Mouse (Mus musculus): ENCODE data around the gene Gm572. TPM values are rescaled to one million over a fixed set of nuclear protein-coding genes. Genes with fewer than 3 reads are reported as not detected.

Gm572 gene
- polyA plus RNA-seq, 1 experiment from 2014 or later, result not detected

GRCm38 (mm10) chr4:148676188-148676960 lies 33.3 kb downstream of the Gm572 start:
- 31% methylated on average over 16 of the region's 16 CpGs for WGBS
- no peaks in the 10 kb centered on the region for H3K36me3 ChIP-seq
- peak overlapping the region; percentile 11; the same call in 1 of the 2 replicates for H3K4me2 ChIP-seq (replicated peaks)
- H3K27ac ChIP-seq, result peak overlapping the region; percentile 23; the same call in 1 of the 2 replicates
- H3K9me3 ChIP-seq, result no peaks in the 10 kb centered on the region
- no peak overlapping the region for H3K4me3 ChIP-seq (replicated peaks)
- no peak overlapping the region for H3K9ac ChIP-seq
- H3K4me1 ChIP-seq (replicated peaks), result peaks cover 35% of the 10 kb centered on the region
- no peaks in the 10 kb centered on the region for H3K27me3 ChIP-seq (replicated peaks)
- ATAC-seq, result peak; percentile 61

GRCm38 (mm10) chr4:148676961-148677637 lies 34.0 kb downstream of the Gm572 start:
- 41% methylated on average over 20 of the region's 20 CpGs for WGBS
- Histone ChIP-seq H3K4me1 (replicated peaks) (peaks cover 36% of the 10 kb centered on the region), H3K4me3 (replicated peaks) (no peak overlapping the region), H3K9ac (no peak overlapping the region), H3K9me3 (no peaks in the 10 kb centered on the region), H3K36me3 (no peaks in the 10 kb centered on the region), H3K4me2 (replicated peaks) (no peak overlapping the region; the same call in 1 of the 2 replicates), H3K27ac (no peak overlapping the region), H3K27me3 (replicated peaks) (no peaks in the 10 kb centered on the region)
- ATAC-seq, result no peak

- Histone ChIP-seq H3K27ac (no peak overlapping the region), H3K27me3 (replicated peaks) (no peaks in the 10 kb centered on the region), H3K9ac (no peak overlapping the region), H3K36me3 (no peaks in the 10 kb centered on the region), H3K9me3 (no peaks in the 10 kb centered on the region), H3K4me3 (replicated peaks) (no peak overlapping the region), H3K4me2 (replicated peaks) (no peak overlapping the region), H3K4me1 (replicated peaks) (peaks cover 36% of the 10 kb centered on the region)
- WGBS, result 86% methylated on average over 7 of the region's 7 CpGs
- ATAC-seq, result no peak
Measured at GRCm38 (mm10) chr4:148678105-148678504, 35.0 kb downstream of the Gm572 start.

DNA sequence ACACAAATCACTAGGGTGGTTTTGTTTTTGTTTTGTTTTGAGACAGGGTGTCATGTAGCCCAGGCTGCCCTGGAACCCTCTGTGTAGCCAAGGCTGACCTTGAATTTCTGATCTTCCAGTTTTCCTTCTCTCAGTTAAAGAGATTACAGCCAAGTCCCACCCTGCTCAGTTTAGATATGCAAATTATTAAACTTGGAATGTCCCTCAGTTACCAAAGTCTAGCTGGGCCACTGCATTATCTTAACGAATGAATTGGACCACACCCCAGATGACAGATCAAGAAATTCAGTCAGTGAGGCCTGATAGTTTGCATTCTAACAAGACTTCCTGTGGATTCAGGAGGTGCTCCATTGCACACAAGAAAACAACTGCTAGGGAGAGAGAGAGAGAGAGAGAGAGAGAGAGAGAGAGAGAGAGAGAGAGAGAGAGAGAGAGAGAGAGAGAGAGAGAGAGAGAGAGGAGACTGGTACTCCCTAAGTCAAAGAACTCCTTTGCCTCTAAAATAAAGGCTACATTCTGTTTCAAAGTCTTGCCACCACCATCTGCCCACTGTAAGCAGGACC lies 37.5 kb downstream of the Gm572 start:
- Histone ChIP-seq H3K4me3 (replicated peaks) (no peak overlapping the region), H3K4me2 (replicated peaks) (no peak overlapping the region), H3K4me1 (replicated peaks) (peaks cover 30% of the 10 kb centered on the region), H3K27me3 (replicated peaks) (no peaks in the 10 kb centered on the region), H3K9ac (no peak overlapping the region), H3K9me3 (no peaks in the 10 kb centered on the region), H3K36me3 (no peaks in the 10 kb centered on the region), H3K27ac (0 out of 2 replicates have a peak overlapping the region, but pooled peaks have one; percentile 17)
- WGBS, result 56% methylated on average over 1 of the region's 1 CpGs
- peak; percentile 57 for ATAC-seq

DNA sequence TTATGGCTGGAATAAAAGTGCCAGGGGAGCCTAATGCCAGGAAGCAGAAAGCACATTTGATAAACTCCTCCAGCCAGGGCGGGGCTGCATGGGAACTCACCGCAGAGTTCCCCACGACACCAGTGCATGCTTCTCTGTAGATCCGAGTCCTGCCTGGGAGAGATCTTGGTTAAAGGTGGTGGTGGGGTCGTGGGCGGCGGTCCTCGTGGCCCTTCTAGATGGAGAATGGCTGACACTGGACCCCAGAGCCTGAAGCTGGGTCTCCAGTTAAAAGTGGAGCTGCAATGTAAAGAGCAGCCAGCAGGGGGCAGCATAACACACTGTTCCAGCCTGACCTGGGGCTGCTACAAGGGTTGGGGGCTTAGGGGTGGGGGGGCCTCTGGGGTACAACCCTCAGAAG lies 38.3 kb downstream of the Gm572 start:
- Histone ChIP-seq H3K27ac (no peak overlapping the region), H3K4me3 (replicated peaks) (no peak overlapping the region; the same call in 1 of the 2 replicates), H3K27me3 (replicated peaks) (no peaks in the 10 kb centered on the region), H3K4me2 (replicated peaks) (peak overlapping the region; percentile 51), H3K9me3 (no peaks in the 10 kb centered on the region), H3K36me3 (no peaks in the 10 kb centered on the region), H3K4me1 (replicated peaks) (peaks cover 27% of the 10 kb centered on the region), H3K9ac (no peak overlapping the region)
- 0 out of 2 replicates have a peak, but pooled peaks have one; percentile 15 for ATAC-seq
- WGBS, result 18% methylated on average over 8 of the region's 8 CpGs

GRCm38 (mm10) chr4:148682961-148683360 lies 39.8 kb downstream of the Gm572 start:
- Histone ChIP-seq H3K9me3 (no peaks in the 10 kb centered on the region), H3K4me2 (replicated peaks) (no peak overlapping the region), H3K4me3 (replicated peaks) (no peak overlapping the region), H3K27ac (no peak overlapping the region), H3K36me3 (no peaks in the 10 kb centered on the region), H3K9ac (no peak overlapping the region), H3K4me1 (replicated peaks) (peaks cover 22% of the 10 kb centered on the region), H3K27me3 (replicated peaks) (no peaks in the 10 kb centered on the region)
- no peak for ATAC-seq
- 93% methylated on average over 4 of the region's 4 CpGs for WGBS

GRCm38 (mm10) chr4:148683539-148683938 lies 40.4 kb downstream of the Gm572 start:
- H3K9me3 ChIP-seq, result no peaks in the 10 kb centered on the region
- H3K27me3 ChIP-seq (replicated peaks), result no peaks in the 10 kb centered on the region
- 64% methylated on average over 13 of the region's 13 CpGs for WGBS
- no peak overlapping the region for H3K4me3 ChIP-seq (replicated peaks)
- ATAC-seq, result no peak
- H3K4me2 ChIP-seq (replicated peaks), result no peak overlapping the region
- H3K9ac ChIP-seq, result no peak overlapping the region
- no peaks in the 10 kb centered on the region for H3K36me3 ChIP-seq
- no peak overlapping the region for H3K27ac ChIP-seq
- peaks cover 22% of the 10 kb centered on the region for H3K4me1 ChIP-seq (replicated peaks)

- 20% methylated on average over 14 of the region's 14 CpGs for WGBS
- Histone ChIP-seq H3K4me2 (replicated peaks) (peak overlapping the region; percentile 36; the same call in 1 of the 2 replicates), H3K9me3 (no peaks in the 10 kb centered on the region), H3K9ac (no peak overlapping the region; the same call in 1 of the 2 replicates), H3K27me3 (replicated peaks) (no peaks in the 10 kb centered on the region), H3K4me1 (replicated peaks) (peaks cover 15% of the 10 kb centered on the region), H3K4me3 (replicated peaks) (no peak overlapping the region), H3K36me3 (no peaks in the 10 kb centered on the region), H3K27ac (peak overlapping the region; percentile 54)
- ATAC-seq, result peak; percentile 66
Measured at GRCm38 (mm10) chr4:148686491-148686941, 43.4 kb downstream of the Gm572 start.

GRCm38 (mm10) chr4:148688091-148688490 lies 45.0 kb downstream of the Gm572 start:
- Histone ChIP-seq H3K27ac (no peak overlapping the region), H3K36me3 (no peaks in the 10 kb centered on the region), H3K4me3 (replicated peaks) (no peak overlapping the region), H3K4me2 (replicated peaks) (no peak overlapping the region), H3K4me1 (replicated peaks) (peaks cover 14% of the 10 kb centered on the region), H3K27me3 (replicated peaks) (no peaks in the 10 kb centered on the region), H3K9ac (no peak overlapping the region), H3K9me3 (no peaks in the 10 kb centered on the region)
- WGBS, result 43% methylated on average over 2 of the region's 2 CpGs
- no peak for ATAC-seq

DNA sequence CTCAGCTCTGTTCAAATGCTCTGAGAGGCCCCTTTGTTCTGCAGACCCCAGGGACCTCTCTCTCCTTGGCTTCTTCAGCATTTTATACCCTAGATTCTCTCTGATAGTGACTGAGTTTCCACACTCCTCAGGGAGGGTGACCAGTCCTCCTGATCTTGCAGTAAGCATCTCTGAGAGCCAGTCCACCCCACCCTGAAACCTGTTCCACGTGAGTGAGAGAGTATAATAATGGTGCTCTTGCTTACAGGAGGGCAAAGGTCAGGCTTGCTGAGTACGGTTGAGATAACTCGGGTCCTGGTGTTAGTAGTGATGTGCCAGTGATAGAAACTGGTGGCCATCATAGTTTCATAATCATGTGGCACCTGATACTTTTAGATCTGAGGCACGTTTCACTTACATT lies 48.1 kb downstream of the Gm572 start:
- 53% methylated on average over 4 of the region's 4 CpGs for WGBS
- H3K36me3 ChIP-seq, result no peaks in the 10 kb centered on the region
- H3K4me2 ChIP-seq (replicated peaks), result no peak overlapping the region
- no peak overlapping the region for H3K9ac ChIP-seq
- no peaks in the 10 kb centered on the region for H3K27me3 ChIP-seq (replicated peaks)
- peak; percentile 51 for ATAC-seq
- no peak overlapping the region for H3K27ac ChIP-seq
- peaks cover 7% of the 10 kb centered on the region for H3K4me1 ChIP-seq (replicated peaks)
- no peak overlapping the region for H3K4me3 ChIP-seq (replicated peaks)
- H3K9me3 ChIP-seq, result no peaks in the 10 kb centered on the region

DNA sequence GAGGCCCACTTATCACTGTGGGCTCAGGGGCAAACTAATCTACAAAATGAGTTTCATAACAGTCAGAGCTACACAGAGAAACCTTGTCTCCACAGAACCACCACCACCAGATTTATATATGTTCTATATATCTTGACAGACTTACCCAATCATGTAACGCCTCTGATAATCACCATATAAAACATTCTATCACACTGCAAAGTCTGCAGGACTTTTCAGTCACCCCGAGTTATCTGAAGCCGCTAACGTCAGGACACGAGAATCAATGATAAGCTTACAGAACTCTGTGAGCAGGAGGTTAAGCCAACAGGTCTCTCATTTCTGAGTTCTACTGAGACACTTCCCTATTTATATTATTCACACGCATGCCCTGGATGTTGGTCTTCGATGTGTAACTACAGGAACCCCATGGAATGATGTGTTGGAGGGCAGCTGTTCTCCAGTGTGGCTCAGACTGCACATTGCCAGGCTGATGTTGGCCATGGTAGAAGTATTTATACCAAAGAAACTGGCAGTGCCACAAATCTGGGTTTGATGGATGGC lies 50.4 kb downstream of the Gm572 start:
- H3K9ac ChIP-seq, result no peak overlapping the region
- H3K4me3 ChIP-seq (replicated peaks), result no peak overlapping the region
- no peak overlapping the region for H3K27ac ChIP-seq
- H3K36me3 ChIP-seq, result no peaks in the 10 kb centered on the region
- H3K9me3 ChIP-seq, result no peaks in the 10 kb centered on the region
- H3K4me1 ChIP-seq (replicated peaks), result no peaks in the 10 kb centered on the region
- 71% methylated on average over 7 of the region's 7 CpGs for WGBS
- no peaks in the 10 kb centered on the region for H3K27me3 ChIP-seq (replicated peaks)
- no peak for ATAC-seq
- H3K4me2 ChIP-seq (replicated peaks), result no peak overlapping the region

DNA sequence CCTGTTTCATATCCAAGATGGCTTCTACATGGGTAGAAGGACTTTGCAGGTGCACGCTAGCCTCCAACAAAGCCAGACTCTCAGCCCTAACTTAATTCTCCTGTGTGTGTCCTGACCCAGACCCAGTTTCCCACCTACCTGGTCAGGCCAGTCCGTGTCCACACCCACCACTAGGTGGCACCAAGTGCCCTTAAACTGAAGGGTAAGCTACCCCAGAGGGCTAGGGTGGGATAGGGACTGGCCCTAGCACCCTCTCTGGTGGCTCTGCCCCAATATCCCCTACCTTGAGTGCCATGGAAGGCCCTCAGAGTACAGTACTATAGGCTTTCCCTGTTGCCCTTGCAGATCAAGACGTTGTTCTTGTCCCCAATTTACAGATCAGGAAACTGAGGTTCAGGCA lies 61.6 kb downstream of the Gm572 start:
- WGBS, result 41% methylated on average over 3 of the region's 3 CpGs
- Histone ChIP-seq H3K4me3 (replicated peaks) (no peak overlapping the region), H3K36me3 (no peaks in the 10 kb centered on the region), H3K9ac (no peak overlapping the region), H3K4me1 (replicated peaks) (no peaks in the 10 kb centered on the region), H3K27me3 (replicated peaks) (peaks cover 27% of the 10 kb centered on the region), H3K9me3 (no peaks in the 10 kb centered on the region), H3K27ac (no peak overlapping the region), H3K4me2 (replicated peaks) (no peak overlapping the region)
- peak; percentile 63 for ATAC-seq
